Mouse (Mus musculus) lung, adult 2 months (tissue): ENCODE measurements around the gene Ebf3. TPM values are rescaled to one million over a fixed set of nuclear protein-coding genes. Genes with fewer than 3 reads are reported as not detected.

Source experiments
- DNase-seq: peaks from one replicate; pipeline ENCODE4 v3.0.0; 2022
- H3K4me1 ChIP-seq: fragments of 200-500 bp; 2 replicates; pipeline ENCODE4 v1.6.1; 2011; ENCODE audit warnings: low read length; ENCODE audit not compliant: control insufficient read depth, insufficient read depth
- H3K4me3 ChIP-seq: fragments of 200-500 bp; replicated peaks from 2 replicates; pipeline ENCODE3; 2011; ENCODE audit warnings: low read depth, mild to moderate bottlenecking, control low read depth, low read length; ENCODE audit errors: extremely low read depth
- CTCF ChIP-seq: fragments of 200-500 bp; IDR thresholded peaks from 2 replicates; pipeline ENCODE4 v1.5.1; 2011; ENCODE audit warnings: mild to moderate bottlenecking, low read length, control low read depth; ENCODE audit not compliant: insufficient read depth
- POLR2A ChIP-seq: fragments of 200-500 bp; IDR thresholded peaks from 2 replicates; pipeline ENCODE4 v1.6.1; 2011; ENCODE audit warnings: low read depth, mild to moderate bottlenecking, control low read depth, low read length, borderline replicate concordance; ENCODE audit errors: extremely low read depth
- WGBS: fragments of 180-500 bp; shearing (Covaris S2); methylation state at CpG from one replicate; pipeline ENCODE4 v1.1.7; 2018; 5-methylcytosine and 5-hydroxymethylcytosine counted together
- polyA plus RNA-seq: library from polyadenylated mRNA; depleted of rRNA; stranded (reverse); fragments of >200 nt; gene quantifications from 2 replicates; pipeline ENCODE4 v1.2.3, GENCODE M21; 2012

Ebf3 gene
- polyA plus RNA-seq, 1 experiment, result 0.83 TPM

- DNase-seq, result no peak
- H3K4me3 ChIP-seq, result no peak overlapping the region
- TF ChIP-seq POLR2A (no peak), CTCF (no peak)
- H3K4me1 ChIP-seq, result peaks cover 2% of the 10 kb centered on the region; the same call in 1 of the 2 replicates
- 12% methylated on average over 9 of the region's 9 CpGs for WGBS
Observed at GRCm38 (mm10) chr7:137318383-137318775, 4.1 kb upstream of the Ebf3 start.

- Histone ChIP-seq H3K4me3 (no peak overlapping the region), H3K4me1 (peaks cover 7% of the 10 kb centered on the region)
- WGBS, result 7% methylated on average over 24 of the region's 24 CpGs
- no peak for DNase-seq
- TF ChIP-seq CTCF (no peak), POLR2A (no peak)
Observed at GRCm38 (mm10) chr7:137317659-137318382, 3.6 kb upstream of the Ebf3 start.

DNA sequence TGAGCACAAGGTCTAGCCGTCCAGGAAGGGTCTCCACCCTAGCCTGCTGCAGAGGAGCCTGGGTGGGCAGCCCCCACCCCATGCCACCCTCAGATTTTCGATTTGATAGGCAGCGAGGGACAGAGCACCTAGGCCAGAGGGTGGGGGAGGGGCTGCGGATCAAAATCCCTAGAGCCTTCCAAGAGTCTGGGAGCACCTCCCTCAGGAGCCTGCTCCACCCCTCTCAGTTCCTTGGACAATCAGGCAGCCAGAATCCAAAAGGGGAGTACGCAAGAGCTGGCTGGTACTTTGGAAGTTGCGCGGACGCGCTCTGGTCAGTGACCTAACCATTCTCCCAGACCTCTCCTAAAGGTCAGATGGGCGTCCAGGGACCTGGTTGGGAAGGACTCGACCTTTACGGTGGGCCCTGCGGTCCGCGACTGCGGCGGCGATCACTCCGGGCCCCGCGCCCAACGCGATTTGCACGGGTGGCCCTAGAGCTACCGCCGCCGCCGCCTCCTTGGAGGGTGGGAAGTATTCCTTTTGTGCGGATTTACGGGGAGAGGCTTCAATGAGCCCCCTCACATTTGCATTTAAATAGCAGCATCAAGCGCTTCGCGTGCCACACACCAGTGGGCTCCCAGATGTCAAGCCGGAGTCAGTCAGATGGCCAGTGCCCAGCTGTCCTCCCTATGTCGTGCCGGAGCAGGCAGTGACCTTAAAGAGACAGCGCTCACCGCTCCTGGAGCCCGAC is 2.8 kb upstream of the Ebf3 start:
- TF ChIP-seq POLR2A (no peak), CTCF (no peak)
- peaks cover 8% of the 10 kb centered on the region for H3K4me1 ChIP-seq
- DNase-seq, result no peak
- 3% methylated on average over 39 of the region's 39 CpGs for WGBS
- no peak overlapping the region for H3K4me3 ChIP-seq

GRCm38 (mm10) chr7:137316181-137316925 is 2.1 kb upstream of the Ebf3 start:
- peaks cover 8% of the 10 kb centered on the region for H3K4me1 ChIP-seq
- H3K4me3 ChIP-seq, result no peak overlapping the region
- TF ChIP-seq POLR2A (no peak), CTCF (no peak)

GRCm38 (mm10) chr7:137315544-137315940 is 1.3 kb upstream of the Ebf3 start:
- no peak for DNase-seq
- TF ChIP-seq CTCF (no peak), POLR2A (no peak)
- 7% methylated on average over 19 of the region's 19 CpGs for WGBS
- no peak overlapping the region for H3K4me3 ChIP-seq
- H3K4me1 ChIP-seq, result peaks cover 8% of the 10 kb centered on the region

More at GRCm38 (mm10) chr7:137316181-137316925, 2.1 kb upstream of the Ebf3 start:
- 10% methylated on average over 20 of the region's 20 CpGs for WGBS
- no peak for DNase-seq

GRCm38 (mm10) chr7:137314710-137315543 is 682 bp upstream of the Ebf3 start:
- H3K4me1 ChIP-seq, result peaks cover 8% of the 10 kb centered on the region
- TF ChIP-seq CTCF (no peak), POLR2A (no peak)
- 3% methylated on average over 48 of the region's 48 CpGs for WGBS
- H3K4me3 ChIP-seq, result no peak overlapping the region
- DNase-seq, result no peak

GRCm38 (mm10) chr7:137313183-137313903 is 902 bp downstream of the Ebf3 start:
- peaks cover 8% of the 10 kb centered on the region for H3K4me1 ChIP-seq
- peak overlapping the region; percentile 14 for H3K4me3 ChIP-seq
- WGBS, result under 1% methylated on average over 75 of the region's 79 CpGs
- no peak for TF ChIP-seq POLR2A
- no peak for TF ChIP-seq CTCF
- DNase-seq, result peak; percentile 31

DNA sequence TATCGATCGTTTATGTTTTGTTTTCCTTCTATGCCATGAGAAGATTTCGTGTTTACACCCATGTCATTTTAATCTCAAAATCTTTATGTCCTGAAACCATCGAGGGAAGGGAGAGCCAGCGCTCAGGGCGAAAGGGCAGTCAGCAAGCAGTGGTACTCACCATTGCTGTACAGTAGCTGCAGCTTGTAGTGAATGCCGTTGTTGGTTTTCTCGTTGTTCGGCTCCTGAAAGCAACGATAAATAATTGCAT is 1.4 kb downstream of the Ebf3 start:
- 3% methylated on average over 10 of the region's 10 CpGs for WGBS
- peak overlapping the region; percentile 14 for H3K4me3 ChIP-seq
- TF ChIP-seq POLR2A (no peak), CTCF (no peak)
- no peak for DNase-seq
- H3K4me1 ChIP-seq, result peaks cover 8% of the 10 kb centered on the region
